Mouse (Mus musculus) E14TG2a.4 (cell line): ENCODE measurements around the gene Ccdc40.

ENCODE experiments used
- CTCF ChIP-seq: conservative IDR thresholded peaks from 2 replicates; pipeline ENCODE4 v1.5.1; 2014; ENCODE audit warnings: low read length
- NANOG ChIP-seq: IDR thresholded peaks from 2 replicates; pipeline ENCODE4 v1.6.1; 2014; ENCODE audit warnings: borderline replicate concordance, low read length, mixed read lengths
- POU5F1 ChIP-seq: IDR thresholded peaks from 2 replicates; pipeline ENCODE4 v1.6.1; 2014; ENCODE audit warnings: low read length, borderline replicate concordance

GRCm38 (mm10) chr11:119281030-119281429 lies 52.7 kb downstream of the Ccdc40 start:
- no peak for TF ChIP-seq CTCF
- TF ChIP-seq NANOG, result no peak
- no peak for TF ChIP-seq POU5F1
